Mouse (Mus musculus): ENCODE results near the gene Cpz. TPM values are rescaled to one million over a fixed set of nuclear protein-coding genes. Genes with fewer than 3 reads are reported as not detected.

The Cpz gene
- total RNA-seq (2021) = 1 to 10 TPM; 6.7 to 7.0 TPM

- intact Hi-C loops (cut with DNase I) = loop anchor here (2.0 kb wide), 1 partner anchor 187 kb away; no protein-coding TSS in a partner anchor
Observed at GRCm38 (mm10) chr5:35525469-35526123, at the start of gene Cpz. Gene Cpz (minus strand): TSS chr5:35525698.

GRCm38 (mm10) chr5:35574653-35575599, 49.4 kb upstream of the Cpz start, which contains the start of gene Trmt44:
Gene Trmt44 (minus strand): TSS chr5:35575070.
- DNase-seq = peak; percentile 96 to 97
- intact Hi-C loops (cut with DNase I) = no loop called here

More at GRCm38 (mm10) chr5:35525469-35526123, at the start of gene Cpz:
- DNase-seq = peak; percentile 50 to 53

- intact Hi-C loops (cut with DNase I) = no loop called here
- DNase-seq = no peak
Observed at GRCm38 (mm10) chr5:35571546-35571945, 46.0 kb upstream of the Cpz start.

- intact Hi-C loops (cut with DNase I) = no loop called here
Observed at GRCm38 (mm10) chr5:35566632-35567031, 41.1 kb upstream of the Cpz start.

GRCm38 (mm10) chr5:35565217-35565616, 39.7 kb upstream of the Cpz start:
- intact Hi-C loops (cut with DNase I) = no loop called here
- DNase-seq = no peak

More at GRCm38 (mm10) chr5:35566632-35567031, 41.1 kb upstream of the Cpz start:
- no peak for DNase-seq

- intact Hi-C loops (cut with DNase I) = loop anchor here (1.0 kb wide), 1 partner anchor 40 kb away; no protein-coding TSS in a partner anchor
- peak; percentile 79 to 86 for DNase-seq
Observed at GRCm38 (mm10) chr5:35563449-35563848, 38.0 kb upstream of the Cpz start.

- no peak for DNase-seq
- intact Hi-C loops (cut with DNase I) = loop anchor here (1.0 kb wide), 1 partner anchor 39 kb away; no protein-coding TSS in a partner anchor
Observed at GRCm38 (mm10) chr5:35562616-35563015, 37.1 kb upstream of the Cpz start.

- intact Hi-C loops (cut with DNase I) = no loop called here
- DNase-seq = peak; percentile 65 to 71
Observed at GRCm38 (mm10) chr5:35559447-35559846, 33.9 kb upstream of the Cpz start.

- intact Hi-C loops (cut with DNase I) = no loop called here
- peak; percentile 50 to 55 for DNase-seq
Observed at GRCm38 (mm10) chr5:35557946-35558621, 32.6 kb upstream of the Cpz start.

GRCm38 (mm10) chr5:35556393-35556792, 30.9 kb upstream of the Cpz start:
- no peak for DNase-seq
- intact Hi-C loops (cut with DNase I) = no loop called here

GRCm38 (mm10) chr5:35552838-35553539, 27.5 kb upstream of the Cpz start:
- no peak for DNase-seq
- intact Hi-C loops (cut with DNase I) = no loop called here

GRCm38 (mm10) chr5:35551855-35552837, 26.6 kb upstream of the Cpz start:
- intact Hi-C loops (cut with DNase I) = no loop called here
- peak; percentile 44 to 47 for DNase-seq

GRCm38 (mm10) chr5:35546127-35546526, 20.6 kb upstream of the Cpz start:
- no peak for DNase-seq

GRCm38 (mm10) chr5:35541059-35541790, 15.7 kb upstream of the Cpz start:
- DNase-seq = no peak
- intact Hi-C loops (cut with DNase I) = no loop called here

More at GRCm38 (mm10) chr5:35546127-35546526, 20.6 kb upstream of the Cpz start:
- intact Hi-C loops (cut with DNase I) = no loop called here

GRCm38 (mm10) chr5:35540555-35540954, 15.1 kb upstream of the Cpz start:
- intact Hi-C loops (cut with DNase I) = no loop called here

GRCm38 (mm10) chr5:35539576-35539975, 14.1 kb upstream of the Cpz start:
- intact Hi-C loops (cut with DNase I) = no loop called here
- DNase-seq = peak in 1 of 2 experiments; percentile 41

More at GRCm38 (mm10) chr5:35540555-35540954, 15.1 kb upstream of the Cpz start:
- no peak for DNase-seq

GRCm38 (mm10) chr5:35538022-35538421, 12.5 kb upstream of the Cpz start:
- DNase-seq = peak; percentile 39 to 44
- intact Hi-C loops (cut with DNase I) = no loop called here

- intact Hi-C loops (cut with DNase I) = no loop called here
- no peak for DNase-seq
Observed at GRCm38 (mm10) chr5:35537474-35537873, 12.0 kb upstream of the Cpz start.

Data from heart, postnatal 10 days (tissue).